Mouse (Mus musculus) ES-Bruce4 (cell line): ENCODE measurements around the gene Pcsk4. TPM values are rescaled to one million over a fixed set of nuclear protein-coding genes. Genes with fewer than 3 reads are reported as not detected.

ENCODE experiments used
- H3K27ac ChIP-seq: 2 replicates; pipeline ENCODE4 v1.5.1; 2012; ENCODE audit warnings: low read length, inconsistent platforms; ENCODE audit not compliant: insufficient read depth
- H3K27me3 ChIP-seq: 2 replicates; pipeline ENCODE4 v1.6.1; 2012; ENCODE audit warnings: mild to moderate bottlenecking, low read length, inconsistent platforms; ENCODE audit not compliant: control insufficient read depth, poor library complexity, insufficient read depth, severe bottlenecking
- H3K36me3 ChIP-seq: 2 replicates; pipeline ENCODE4 v1.6.1; 2012; ENCODE audit warnings: inconsistent platforms, mild to moderate bottlenecking, low read length, moderate library complexity; ENCODE audit not compliant: control insufficient read depth, poor library complexity, insufficient read depth, severe bottlenecking
- H3K4me1 ChIP-seq: one replicate; pipeline ENCODE4 v1.8.1; 2011; ENCODE audit warnings: low read length; ENCODE audit not compliant: control insufficient read depth, insufficient read depth
- H3K4me3 ChIP-seq: 2 replicates; pipeline ENCODE4 v1.5.1; 2011; ENCODE audit warnings: low read depth, mild to moderate bottlenecking, low read length
- H3K9ac ChIP-seq: 2 replicates; pipeline ENCODE4 v1.6.1; 2012; ENCODE audit warnings: low read depth, mild to moderate bottlenecking, inconsistent platforms; ENCODE audit not compliant: poor library complexity, severe bottlenecking
- H3K9me3 ChIP-seq: replicated peaks from 2 replicates; pipeline ENCODE4 v1.6.1; 2012; ENCODE audit warnings: mild to moderate bottlenecking, low read length, inconsistent platforms; ENCODE audit not compliant: control insufficient read depth, poor library complexity, insufficient read depth, severe bottlenecking
- CTCF ChIP-seq: IDR thresholded peaks from one replicate; pipeline ENCODE4 v1.8.1; 2011; ENCODE audit warnings: low read depth, low read length
- EP300 ChIP-seq: IDR thresholded peaks from 2 replicates; pipeline ENCODE4 v1.6.1; 2011; ENCODE audit warnings: low read depth, low read length; ENCODE audit not compliant: insufficient read depth
- POLR2A ChIP-seq: IDR thresholded peaks from one replicate; pipeline ENCODE4 v1.8.1; 2011; ENCODE audit warnings: low read length; ENCODE audit not compliant: insufficient read depth
- polyA plus RNA-seq: library from polyadenylated mRNA; stranded (reverse); fragments of >200 nt; gene quantifications from 2 replicates; pipeline ENCODE4 v1.2.4, GENCODE M21; 2011; ENCODE audit warnings: low read depth; ENCODE audit not compliant: missing spikeins, insufficient read depth, insufficient read length

Pcsk4 gene
- polyA plus RNA-seq, 1 experiment, result 2.8 TPM

GRCm38 (mm10) chr10:80288657-80289056 is 40.6 kb downstream of the Pcsk4 start:
- TF ChIP-seq POLR2A (no peak), CTCF (peak; percentile 45), EP300 (no peak)

GRCm38 (mm10) chr10:80288097-80288496 is 41.2 kb downstream of the Pcsk4 start:
- H3K9ac ChIP-seq, result no peak overlapping the region
- no peak overlapping the region for H3K27ac ChIP-seq
- H3K4me3 ChIP-seq, result no peak overlapping the region
- H3K4me1 ChIP-seq, result no peaks in the 10 kb centered on the region
- peaks cover 37% of the 10 kb centered on the region for H3K36me3 ChIP-seq
- H3K27me3 ChIP-seq, result no peaks in the 10 kb centered on the region
- TF ChIP-seq CTCF (no peak), POLR2A (no peak), EP300 (no peak)
- H3K9me3 ChIP-seq, result no peaks in the 10 kb centered on the region

More at GRCm38 (mm10) chr10:80288657-80289056, 40.6 kb downstream of the Pcsk4 start:
- Histone ChIP-seq H3K9ac (no peak overlapping the region), H3K4me3 (no peak overlapping the region), H3K4me1 (no peaks in the 10 kb centered on the region), H3K27ac (no peak overlapping the region), H3K27me3 (no peaks in the 10 kb centered on the region), H3K9me3 (no peaks in the 10 kb centered on the region), H3K36me3 (peaks cover 39% of the 10 kb centered on the region)

- Histone ChIP-seq H3K27me3 (no peaks in the 10 kb centered on the region), H3K27ac (no peak overlapping the region), H3K4me1 (no peaks in the 10 kb centered on the region), H3K4me3 (no peak overlapping the region), H3K36me3 (peaks cover 49% of the 10 kb centered on the region), H3K9me3 (no peaks in the 10 kb centered on the region), H3K9ac (no peak overlapping the region)
- no peak for TF ChIP-seq EP300
- TF ChIP-seq POLR2A, result no peak
- no peak for TF ChIP-seq CTCF
These were observed 43.9 kb downstream of the Pcsk4 start for GRCm38 (mm10) chr10:80285222-80286070.

- TF ChIP-seq EP300 (no peak), POLR2A (no peak), CTCF (no peak)
- Histone ChIP-seq H3K4me1 (no peaks in the 10 kb centered on the region), H3K9me3 (no peaks in the 10 kb centered on the region), H3K4me3 (no peak overlapping the region), H3K27ac (no peak overlapping the region), H3K36me3 (peaks cover 58% of the 10 kb centered on the region), H3K9ac (no peak overlapping the region), H3K27me3 (no peaks in the 10 kb centered on the region)
These were observed 46.5 kb downstream of the Pcsk4 start for GRCm38 (mm10) chr10:80282481-80283441.

GRCm38 (mm10) chr10:80281921-80282371 is 47.4 kb downstream of the Pcsk4 start:
- H3K27ac ChIP-seq, result no peak overlapping the region
- no peak for TF ChIP-seq POLR2A
- TF ChIP-seq CTCF, result no peak
- no peak for TF ChIP-seq EP300
- H3K27me3 ChIP-seq, result no peaks in the 10 kb centered on the region
- H3K36me3 ChIP-seq, result peaks cover 62% of the 10 kb centered on the region
- no peak overlapping the region for H3K4me3 ChIP-seq
- H3K4me1 ChIP-seq, result no peaks in the 10 kb centered on the region
- no peak overlapping the region for H3K9ac ChIP-seq
- H3K9me3 ChIP-seq, result no peaks in the 10 kb centered on the region
